Mouse (Mus musculus): Measurements from ENCODE around the gene Ctsa. TPM values are rescaled to one million over a fixed set of nuclear protein-coding genes. Genes with fewer than 3 reads are reported as not detected.
"Not testable (repeated sequence)": the region's sequence is repeated elsewhere in the genome, so short reads cannot be mapped to it uniquely, and the experiment has no call there.

Gene Ctsa
- polyA plus RNA-seq, 1 experiment from 2014 or later, result 88.2 TPM

GRCm38 (mm10) chr2:164850061-164850460 lies 17.4 kb downstream of the Ctsa start:
- no peak overlapping the region for H3K4me3 ChIP-seq (replicated peaks; ENCODE audit: low read depth, low read length)
- no peak overlapping the region for H3K9ac ChIP-seq (replicated peaks; ENCODE audit: low read length)
- no peak for ATAC-seq (ENCODE audit: low FRiP score, low TSS enrichment)
- no peak for DNase-seq
- H3K36me3 ChIP-seq (ENCODE audit: control insufficient read depth, insufficient read depth, low read length), result no peaks in the 10 kb centered on the region
- no peaks in the 10 kb centered on the region for H3K9me3 ChIP-seq (ENCODE audit: control insufficient read depth, low read length)
- H3K27me3 ChIP-seq (ENCODE audit: control insufficient read depth, insufficient read depth, low read length), result no peaks in the 10 kb centered on the region
- H3K4me1 ChIP-seq (ENCODE audit: control insufficient read depth, insufficient read depth, low read length), result no peaks in the 10 kb centered on the region
- 90% methylated on average over 8 of the region's 8 CpGs for WGBS
- no peak overlapping the region for H3K4me2 ChIP-seq (ENCODE audit: low read length)
- no peak overlapping the region for H3K27ac ChIP-seq (replicated peaks; ENCODE audit: low read depth, low read length)

GRCm38 (mm10) chr2:164855572-164855971 lies 22.9 kb downstream of the Ctsa start:
- not testable (repeated sequence) for H3K9me3 ChIP-seq (ENCODE audit: control insufficient read depth, low read length); ATAC-seq (ENCODE audit: low FRiP score, low TSS enrichment); H3K4me3 ChIP-seq (replicated peaks; ENCODE audit: low read depth, low read length); H3K27ac ChIP-seq (replicated peaks; ENCODE audit: low read depth, low read length); H3K36me3 ChIP-seq (ENCODE audit: control insufficient read depth, insufficient read depth, low read length); H3K27me3 ChIP-seq (ENCODE audit: control insufficient read depth, insufficient read depth, low read length); DNase-seq; H3K4me2 ChIP-seq (ENCODE audit: low read length); H3K9ac ChIP-seq (replicated peaks; ENCODE audit: low read length)
- H3K4me1 ChIP-seq (ENCODE audit: control insufficient read depth, insufficient read depth, low read length), result peaks cover 22% of the 10 kb centered on the region
- 77% methylated on average over 5 of the region's 5 CpGs for WGBS

GRCm38 (mm10) chr2:164856309-164857100 lies 23.8 kb downstream of the Ctsa start:
- H3K27me3 ChIP-seq (ENCODE audit: control insufficient read depth, insufficient read depth, low read length), result peaks cover 10% of the 10 kb centered on the region
- H3K36me3 ChIP-seq (ENCODE audit: control insufficient read depth, insufficient read depth, low read length), result no peaks in the 10 kb centered on the region
- no peaks in the 10 kb centered on the region for H3K9me3 ChIP-seq (ENCODE audit: control insufficient read depth, low read length)
- no peak overlapping the region for H3K27ac ChIP-seq (replicated peaks; ENCODE audit: low read depth, low read length)
- WGBS, result under 1% methylated on average over 42 of the region's 42 CpGs
- peak overlapping the region; percentile 95 for H3K4me2 ChIP-seq (ENCODE audit: low read length)
- peak overlapping the region; percentile 30; the same call in 1 of the 2 replicates for H3K9ac ChIP-seq (replicated peaks; ENCODE audit: low read length)
- DNase-seq, result peak; percentile 40
- H3K4me3 ChIP-seq (replicated peaks; ENCODE audit: low read depth, low read length), result peak overlapping the region; percentile 40
- peaks cover 22% of the 10 kb centered on the region for H3K4me1 ChIP-seq (ENCODE audit: control insufficient read depth, insufficient read depth, low read length)
- no peak for ATAC-seq (ENCODE audit: low FRiP score, low TSS enrichment)

- Histone ChIP-seq H3K36me3 (ENCODE audit: control insufficient read depth, insufficient read depth, low read length) (no peaks in the 10 kb centered on the region), H3K27me3 (ENCODE audit: control insufficient read depth, insufficient read depth, low read length) (peaks cover 10% of the 10 kb centered on the region), H3K9ac (replicated peaks; ENCODE audit: low read length) (peak within 1 kb of the TSS; percentile 30; the same call in 1 of the 2 replicates), H3K27ac (replicated peaks; ENCODE audit: low read depth, low read length) (0 out of 2 replicates have a peak within 1 kb of the TSS, but pooled peaks have one; percentile 20), H3K4me2 (ENCODE audit: low read length) (peak within 1 kb of the TSS; percentile 95), H3K4me3 (replicated peaks; ENCODE audit: low read depth, low read length) (peak within 1 kb of the TSS; percentile 40), H3K9me3 (ENCODE audit: control insufficient read depth, low read length) (no peaks in the 10 kb centered on the region), H3K4me1 (ENCODE audit: control insufficient read depth, insufficient read depth, low read length) (peaks cover 22% of the 10 kb centered on the region)
- ATAC-seq (ENCODE audit: low FRiP score, low TSS enrichment) (peak; percentile 70), DNase-seq (peak; percentile 75)
- 0% methylated on average over 47 of the region's 47 CpGs for WGBS
Observed at GRCm38 (mm10) chr2:164857101-164857821, 24.6 kb downstream of the Ctsa start, which contains the start of gene Pltp. Gene Pltp (minus strand): TSS chr2:164857711.

GRCm38 (mm10) chr2:164857842-164858553 lies 25.3 kb downstream of the Ctsa start:
- H3K9me3 ChIP-seq (ENCODE audit: control insufficient read depth, low read length), result no peaks in the 10 kb centered on the region
- peaks cover 10% of the 10 kb centered on the region for H3K27me3 ChIP-seq (ENCODE audit: control insufficient read depth, insufficient read depth, low read length)
- H3K36me3 ChIP-seq (ENCODE audit: control insufficient read depth, insufficient read depth, low read length), result no peaks in the 10 kb centered on the region
- 0 out of 2 replicates have a peak overlapping the region, but pooled peaks have one; percentile 30 for H3K9ac ChIP-seq (replicated peaks; ENCODE audit: low read length)
- peak overlapping the region; percentile 95 for H3K4me2 ChIP-seq (ENCODE audit: low read length)
- H3K4me3 ChIP-seq (replicated peaks; ENCODE audit: low read depth, low read length), result peak overlapping the region; percentile 40
- H3K27ac ChIP-seq (replicated peaks; ENCODE audit: low read depth, low read length), result 0 out of 2 replicates have a peak overlapping the region, but pooled peaks have one; percentile 20
- H3K4me1 ChIP-seq (ENCODE audit: control insufficient read depth, insufficient read depth, low read length), result peaks cover 22% of the 10 kb centered on the region
- ATAC-seq (ENCODE audit: low FRiP score, low TSS enrichment), result no peak
- DNase-seq, result no peak
- 4% methylated on average over 19 of the region's 19 CpGs for WGBS

- WGBS, result 67% methylated on average over 2 of the region's 2 CpGs
- no peak overlapping the region for H3K4me2 ChIP-seq (ENCODE audit: low read length)
- no peaks in the 10 kb centered on the region for H3K9me3 ChIP-seq (ENCODE audit: control insufficient read depth, low read length)
- peaks cover 10% of the 10 kb centered on the region for H3K27me3 ChIP-seq (ENCODE audit: control insufficient read depth, insufficient read depth, low read length)
- DNase-seq, result no peak
- H3K27ac ChIP-seq (replicated peaks; ENCODE audit: low read depth, low read length), result no peak overlapping the region
- no peak overlapping the region for H3K9ac ChIP-seq (replicated peaks; ENCODE audit: low read length)
- no peak for ATAC-seq (ENCODE audit: low FRiP score, low TSS enrichment)
- peaks cover 22% of the 10 kb centered on the region for H3K4me1 ChIP-seq (ENCODE audit: control insufficient read depth, insufficient read depth, low read length)
- H3K4me3 ChIP-seq (replicated peaks; ENCODE audit: low read depth, low read length), result no peak overlapping the region
- H3K36me3 ChIP-seq (ENCODE audit: control insufficient read depth, insufficient read depth, low read length), result no peaks in the 10 kb centered on the region
Observed at GRCm38 (mm10) chr2:164859155-164859554, 26.5 kb downstream of the Ctsa start.

GRCm38 (mm10) chr2:164859640-164860432 lies 27.2 kb downstream of the Ctsa start:
- ATAC-seq (ENCODE audit: low FRiP score, low TSS enrichment), result no peak
- H3K27me3 ChIP-seq (ENCODE audit: control insufficient read depth, insufficient read depth, low read length), result peaks cover 10% of the 10 kb centered on the region
- peaks cover 22% of the 10 kb centered on the region for H3K4me1 ChIP-seq (ENCODE audit: control insufficient read depth, insufficient read depth, low read length)
- WGBS, result 65% methylated on average over 9 of the region's 9 CpGs
- H3K36me3 ChIP-seq (ENCODE audit: control insufficient read depth, insufficient read depth, low read length), result no peaks in the 10 kb centered on the region
- no peak overlapping the region for H3K27ac ChIP-seq (replicated peaks; ENCODE audit: low read depth, low read length)
- no peak overlapping the region for H3K9ac ChIP-seq (replicated peaks; ENCODE audit: low read length)
- no peak overlapping the region for H3K4me2 ChIP-seq (ENCODE audit: low read length)
- no peaks in the 10 kb centered on the region for H3K9me3 ChIP-seq (ENCODE audit: control insufficient read depth, low read length)
- H3K4me3 ChIP-seq (replicated peaks; ENCODE audit: low read depth, low read length), result no peak overlapping the region
- DNase-seq, result no peak

- H3K9me3 ChIP-seq (ENCODE audit: control insufficient read depth, low read length), result no peaks in the 10 kb centered on the region
- ATAC-seq (ENCODE audit: low FRiP score, low TSS enrichment), result no peak
- no peak overlapping the region for H3K4me2 ChIP-seq (ENCODE audit: low read length)
- DNase-seq, result no peak
- no peak overlapping the region for H3K4me3 ChIP-seq (replicated peaks; ENCODE audit: low read depth, low read length)
- no peak overlapping the region for H3K27ac ChIP-seq (replicated peaks; ENCODE audit: low read depth, low read length)
- no peaks in the 10 kb centered on the region for H3K36me3 ChIP-seq (ENCODE audit: control insufficient read depth, insufficient read depth, low read length)
- H3K9ac ChIP-seq (replicated peaks; ENCODE audit: low read length), result no peak overlapping the region
- peaks cover 10% of the 10 kb centered on the region for H3K27me3 ChIP-seq (ENCODE audit: control insufficient read depth, insufficient read depth, low read length)
- H3K4me1 ChIP-seq (ENCODE audit: control insufficient read depth, insufficient read depth, low read length), result peaks cover 21% of the 10 kb centered on the region
- 72% methylated on average over 4 of the region's 4 CpGs for WGBS
Observed at GRCm38 (mm10) chr2:164861094-164861493, 28.4 kb downstream of the Ctsa start.
